Mouse (Mus musculus) left cerebral cortex, adult 11 months (tissue): ENCODE measurements around the gene Hmox1.
A peak's percentile ranks its signal among the peaks of the same experiment; 100 is the strongest.

Experiments
- DNase-seq: peaks from one replicate; pipeline ENCODE4 v3.0.0; 2022; ENCODE audit warnings: low spot score

Gene Hmox1

GRCm38 (mm10) chr8:75093399-75094156, at the start of gene Hmox1:
Hmox1 (plus strand) TSS chr8:75093621.
- DNase-seq: peak; percentile 83

DNA sequence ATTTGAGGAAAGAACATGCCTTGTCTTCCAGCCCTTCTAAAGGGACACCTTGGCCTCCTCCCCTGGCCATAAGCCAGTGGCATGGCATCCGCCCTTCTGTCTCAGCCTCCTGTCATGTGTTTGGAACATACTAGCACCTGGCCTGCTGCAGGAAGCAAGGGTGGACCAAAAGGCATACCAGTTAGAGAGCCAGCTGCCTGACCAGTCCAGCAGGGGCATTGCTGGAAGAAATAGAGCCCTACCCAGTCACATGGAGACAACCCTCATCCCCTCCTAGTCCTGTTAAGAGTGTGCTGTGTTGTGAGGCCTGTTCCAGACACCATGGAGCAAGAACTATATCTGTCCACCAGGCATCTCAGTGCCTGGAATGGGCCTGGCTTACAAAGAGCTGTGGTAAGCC, 47.1 kb upstream of the Hmox1 start:
- DNase-seq: no peak

GRCm38 (mm10) chr8:75047784-75048183, 45.6 kb upstream of the Hmox1 start:
- DNase-seq: no peak

DNA sequence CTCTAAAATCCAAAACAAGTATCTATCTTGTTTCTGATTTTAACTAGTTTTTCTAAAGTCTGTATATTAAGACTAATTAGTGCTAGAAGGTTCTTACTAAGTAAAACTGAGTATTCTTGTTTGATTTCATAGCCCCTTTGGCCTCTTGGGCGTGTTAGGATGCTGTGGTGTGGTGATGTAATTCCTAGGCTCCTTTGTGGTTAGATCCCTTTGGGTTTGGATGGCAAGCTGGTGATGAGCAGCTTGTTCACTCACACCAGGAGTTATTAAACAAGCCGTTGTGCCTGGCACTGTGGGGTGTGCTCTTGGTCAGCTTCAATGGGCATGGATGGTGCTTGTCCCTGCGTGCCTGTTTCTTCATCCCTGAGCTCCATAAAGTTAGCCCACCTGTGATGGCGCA, 40.1 kb upstream of the Hmox1 start:
- DNase-seq: no peak

DNA sequence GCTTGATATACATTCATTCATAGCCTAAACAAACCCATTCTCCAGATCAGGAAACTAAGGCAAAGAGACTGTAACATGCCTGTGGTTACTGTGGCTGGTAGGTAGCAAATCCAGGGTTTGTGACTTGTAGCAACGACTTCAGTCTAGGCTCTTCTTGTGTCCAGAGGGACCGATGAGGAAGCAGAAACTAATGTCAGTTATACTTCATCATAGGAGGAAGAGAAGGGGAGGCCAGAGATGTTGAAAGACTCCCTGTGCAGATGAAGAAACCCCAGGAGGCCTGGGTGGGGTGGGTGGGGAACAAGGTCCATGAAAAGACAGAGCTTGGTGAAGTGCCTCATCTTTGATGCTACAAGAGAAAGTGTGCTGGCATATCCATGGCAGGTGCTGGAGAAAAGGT, 37.7 kb upstream of the Hmox1 start:
- no peak for DNase-seq

DNA sequence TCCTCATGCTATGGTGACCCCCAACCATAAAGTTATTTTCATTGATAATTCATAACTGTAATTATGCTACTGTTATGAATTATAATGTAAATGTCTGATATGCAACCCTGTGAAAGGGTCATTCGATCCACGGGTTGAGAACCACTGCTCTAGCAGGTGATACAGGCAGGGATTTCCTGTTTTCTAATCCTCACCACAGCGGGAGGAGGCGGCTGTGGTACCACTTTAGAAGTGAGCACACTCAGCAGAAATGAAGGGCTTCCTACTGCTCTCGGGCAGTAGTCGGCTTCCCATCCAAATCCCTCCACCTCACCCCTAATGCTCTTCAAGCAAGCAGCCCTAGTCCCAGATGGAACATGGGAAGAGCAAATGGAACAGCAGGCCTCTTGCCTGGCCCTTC, 33.4 kb upstream of the Hmox1 start:
- DNase-seq: no peak

- no peak for DNase-seq
Observed at GRCm38 (mm10) chr8:75060815-75061214, 32.6 kb upstream of the Hmox1 start.

- no peak for DNase-seq
Observed at GRCm38 (mm10) chr8:75063290-75063689, 30.1 kb upstream of the Hmox1 start.

DNA sequence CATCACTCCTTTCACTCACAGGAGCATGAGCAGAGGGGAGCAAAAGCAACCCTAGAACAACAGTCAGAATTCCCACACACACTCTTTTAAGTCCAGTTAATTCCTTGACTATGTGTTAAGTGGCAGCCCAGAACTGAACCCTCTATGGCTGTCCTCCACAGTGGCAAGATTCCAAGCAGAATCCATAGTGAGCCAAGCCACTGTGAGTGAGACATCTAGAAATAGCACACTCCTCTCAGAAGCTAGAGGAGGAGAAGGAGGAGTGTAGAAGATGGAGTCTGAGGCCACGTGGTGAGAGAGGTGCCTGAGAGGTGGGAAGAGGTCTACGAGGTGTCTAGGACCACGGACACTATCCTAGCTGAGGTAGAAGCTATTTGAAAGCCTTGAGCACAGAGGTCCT, 28.6 kb upstream of the Hmox1 start:
- DNase-seq: no peak

DNA sequence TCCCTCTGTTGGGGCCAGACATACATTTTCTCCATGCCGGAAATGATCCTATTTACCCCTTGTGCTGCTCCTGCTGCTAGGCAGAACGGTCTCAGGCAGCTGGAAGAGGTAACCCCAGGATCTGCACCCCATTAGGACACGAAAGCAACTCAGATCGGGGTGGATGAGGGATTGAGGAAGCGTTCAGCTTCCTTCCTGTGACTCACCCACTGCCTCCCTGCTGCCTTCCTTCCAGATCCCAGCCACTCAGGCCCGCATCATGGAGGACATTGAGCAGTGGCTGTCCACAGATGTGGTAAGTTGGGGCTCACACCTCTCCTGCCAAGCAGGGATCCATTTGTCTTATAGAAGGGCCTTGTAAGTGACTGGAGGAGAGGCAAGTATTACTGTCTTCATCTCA, 26.1 kb upstream of the Hmox1 start:
- DNase-seq: no peak

GRCm38 (mm10) chr8:75070297-75070696, 23.1 kb upstream of the Hmox1 start:
- no peak for DNase-seq

DNA sequence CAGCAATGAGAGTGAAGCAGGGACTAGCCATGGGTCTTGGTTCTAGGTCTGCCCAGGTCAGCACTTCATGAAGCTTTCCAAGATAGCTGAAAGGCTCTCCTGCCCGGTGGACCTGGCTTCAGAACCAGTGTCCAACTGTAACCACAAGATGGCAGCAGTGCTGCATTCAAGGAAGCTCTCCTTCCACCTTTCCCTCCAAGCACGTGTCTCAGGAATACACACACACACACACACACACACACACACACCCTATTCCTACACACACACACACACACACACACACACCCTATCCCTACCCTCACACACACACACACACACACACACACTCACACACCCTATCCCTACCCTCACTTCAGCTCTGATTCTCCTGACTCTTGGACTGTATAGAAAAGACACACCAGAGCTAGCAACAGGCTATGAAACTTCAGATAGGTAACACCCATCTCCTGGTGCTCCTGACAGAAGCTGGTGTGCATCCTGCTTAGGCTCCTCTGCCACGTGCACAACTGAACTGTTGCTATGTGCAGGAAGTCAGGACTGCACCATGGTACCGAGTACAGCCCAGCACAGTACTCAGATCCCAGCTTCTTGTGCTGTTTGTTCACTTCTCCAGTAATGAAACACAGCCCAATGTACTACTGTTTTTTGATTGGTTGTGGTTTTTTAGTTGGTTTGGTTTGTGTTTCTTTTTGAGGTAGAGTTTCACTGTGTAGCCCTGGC, 21.6 kb upstream of the Hmox1 start:
- DNase-seq: peak; percentile 66

GRCm38 (mm10) chr8:75074876-75075275, 18.5 kb upstream of the Hmox1 start:
- DNase-seq: no peak

- DNase-seq: no peak
Observed at GRCm38 (mm10) chr8:75078215-75078614, 15.2 kb upstream of the Hmox1 start.

DNA sequence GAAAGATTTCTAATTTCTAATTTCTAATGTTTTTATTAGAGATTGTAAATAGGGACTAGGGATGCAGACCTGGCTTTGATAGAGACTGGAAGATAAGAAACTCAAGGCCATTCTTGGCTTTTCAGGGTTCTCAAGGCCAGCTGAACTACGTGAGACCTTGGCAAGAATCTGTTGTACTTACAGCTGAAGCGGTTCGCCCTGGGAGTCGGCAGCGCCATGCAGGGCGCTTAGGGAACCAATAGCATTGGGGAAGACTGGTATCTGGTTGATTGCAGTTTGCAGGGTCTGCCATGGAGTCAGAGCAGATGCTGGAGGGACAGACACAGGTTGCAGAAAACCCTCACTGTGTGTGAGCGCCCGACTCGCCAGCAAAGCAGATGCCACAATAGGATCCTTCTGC, 14.6 kb upstream of the Hmox1 start:
- DNase-seq: no peak

GRCm38 (mm10) chr8:75081364-75082040, 11.9 kb upstream of the Hmox1 start:
- no peak for DNase-seq

DNA sequence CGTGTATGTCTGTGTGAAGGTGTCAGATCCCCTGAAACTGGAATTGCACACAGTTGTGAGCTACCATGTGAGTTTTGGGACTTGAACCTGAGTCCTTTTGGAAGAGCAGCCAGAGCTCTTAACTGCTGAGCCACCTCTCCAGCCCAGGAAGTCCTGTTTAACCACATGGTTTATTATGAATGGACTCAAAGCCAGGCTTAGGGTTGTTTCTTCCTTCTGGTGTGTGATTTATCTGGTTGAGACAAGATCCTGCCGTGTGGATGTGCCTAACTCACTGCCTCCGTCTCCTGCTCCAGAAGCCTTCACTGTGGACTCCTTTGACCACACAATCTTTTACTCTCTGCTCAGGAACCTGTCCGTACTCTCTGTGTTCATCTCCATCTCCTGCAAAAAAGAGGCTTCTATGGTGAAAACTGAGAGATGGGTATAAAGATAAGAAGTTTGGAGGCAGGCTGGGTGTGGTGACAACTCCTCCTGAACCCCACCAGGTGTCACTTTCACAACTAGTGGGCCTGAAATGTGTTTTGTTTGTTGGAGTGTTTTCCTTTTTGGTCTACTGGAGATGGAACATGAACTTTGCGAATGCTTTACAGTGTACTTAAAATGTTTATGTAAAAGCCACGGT, 11.1 kb upstream of the Hmox1 start:
- DNase-seq: no peak

DNA sequence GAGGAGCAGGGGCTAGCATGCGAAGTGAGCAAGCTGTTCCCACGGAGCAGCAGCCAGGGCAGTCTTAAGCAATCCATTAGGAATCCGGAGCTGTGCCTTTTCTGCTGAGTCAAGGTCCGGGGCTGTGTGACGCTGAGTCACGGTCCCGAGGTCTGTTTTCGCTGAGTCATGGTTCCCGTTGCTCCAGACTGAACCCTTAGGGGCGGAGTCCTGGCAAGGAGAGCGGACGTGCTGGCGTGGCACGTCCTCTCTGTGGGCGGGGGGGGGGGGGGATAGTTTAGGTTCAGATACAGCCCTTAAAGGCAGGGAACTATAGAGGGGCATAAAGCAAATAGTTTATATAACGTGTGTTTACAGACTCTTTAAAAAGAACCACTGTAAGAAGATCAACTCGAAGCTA, 9.6 kb upstream of the Hmox1 start:
- peak; percentile 79 for DNase-seq

DNA sequence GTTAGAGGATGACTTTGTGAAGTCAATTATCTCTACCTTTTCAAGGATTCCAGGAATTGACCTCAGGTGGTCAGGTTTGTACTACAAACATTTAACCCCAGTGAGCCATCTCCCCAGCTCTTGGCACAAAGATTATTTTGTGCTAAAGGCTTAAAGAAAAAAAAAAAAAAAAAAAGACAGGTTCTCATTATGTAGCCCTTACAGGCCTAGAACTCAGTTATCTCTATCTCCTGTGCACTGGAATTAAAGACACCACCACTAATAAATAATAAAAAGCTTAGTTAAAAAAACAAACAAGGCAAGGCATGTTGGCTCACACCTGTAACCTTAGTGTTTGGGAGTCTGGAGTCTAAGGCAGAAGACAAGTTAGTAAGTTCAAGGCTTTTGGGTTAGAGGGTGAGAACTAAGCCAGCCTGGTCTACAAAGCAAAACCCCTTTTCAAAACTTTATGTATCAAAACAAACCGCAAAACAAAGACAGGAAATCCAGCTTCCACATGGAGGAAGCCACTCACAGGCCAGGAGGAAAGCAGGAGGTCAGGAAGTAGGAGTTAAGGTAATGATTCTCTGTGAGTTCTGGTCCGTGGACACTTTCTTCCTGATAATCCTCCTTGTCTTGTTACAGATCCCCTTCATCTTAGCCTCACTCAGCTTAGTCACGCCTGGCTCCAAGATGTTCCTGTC, 8.9 kb upstream of the Hmox1 start:
- DNase-seq: no peak

DNA sequence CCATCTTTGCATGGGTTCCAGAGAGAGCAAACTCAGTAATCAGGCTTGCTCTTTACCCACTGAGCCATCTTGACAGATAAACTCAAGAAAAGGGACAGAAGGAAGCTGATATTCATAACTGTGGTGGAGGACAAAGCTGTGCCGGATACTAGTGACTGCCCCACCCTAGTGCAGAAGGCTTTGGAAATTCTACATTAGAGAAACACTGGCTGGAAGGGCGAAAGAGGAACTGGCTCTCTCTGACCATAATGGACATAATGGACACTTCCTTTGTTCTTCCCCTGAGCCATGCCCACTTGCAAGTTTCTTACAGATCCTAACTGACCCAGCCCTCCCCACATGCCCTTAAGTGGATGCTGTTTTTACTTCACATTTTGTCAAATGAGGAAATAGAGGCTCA, 7.4 kb upstream of the Hmox1 start:
- DNase-seq: no peak

DNA sequence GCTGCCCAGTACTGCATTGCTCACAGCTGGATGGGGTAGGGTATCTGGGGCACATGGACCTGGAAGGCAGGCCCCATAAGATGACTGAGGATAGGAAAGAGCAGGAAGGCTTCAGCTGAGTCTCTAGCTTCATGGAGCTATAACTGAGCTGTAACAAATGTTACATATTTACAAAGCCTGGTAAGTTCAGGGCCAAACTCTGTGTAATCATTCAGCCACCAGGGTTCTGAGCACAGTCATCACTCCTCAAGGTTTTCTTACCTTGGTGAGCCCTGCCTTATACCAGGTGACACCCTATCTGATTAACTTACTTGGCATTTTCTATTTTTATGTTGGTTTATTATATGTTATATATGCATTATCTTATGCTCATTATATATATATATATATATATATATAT, 6.3 kb upstream of the Hmox1 start:
- no peak for DNase-seq
